Mouse (Mus musculus) heart, embryonic 13.5 days (tissue): ENCODE results near the gene Sptssa. TPM values are rescaled to one million over a fixed set of nuclear protein-coding genes. Genes with fewer than 3 reads are reported as not detected.
A peak's percentile ranks its signal among the peaks of the same experiment; 100 is the strongest.

ENCODE experiments used
- ATAC-seq: fragments of 200-750 bp; cut with Nextera tagmentation; 2 replicates; pipeline ENCODE4 v1.8.0; 2017; ENCODE audit warnings: moderate TSS enrichment; ENCODE audit not compliant: insufficient number of reproducible peaks, low FRiP score, low TSS enrichment; ENCODE audit errors: extremely low read depth
- H3K27ac ChIP-seq: fragments of 300-500 bp; sonication (generic); replicated peaks from 2 replicates; pipeline ENCODE4 v1.5.1; 2015; ENCODE audit warnings: moderate library complexity, mild to moderate bottlenecking, inconsistent platforms
- H3K27me3 ChIP-seq: fragments of 300-500 bp; sonication (generic); replicated peaks from 2 replicates; pipeline ENCODE4 v1.6.1; 2015; ENCODE audit warnings: mild to moderate bottlenecking, inconsistent platforms
- H3K36me3 ChIP-seq: fragments of 300-500 bp; sonication (generic); 2 replicates; pipeline ENCODE4 v1.6.1; 2015; ENCODE audit warnings: mild to moderate bottlenecking, inconsistent platforms
- H3K4me1 ChIP-seq: fragments of 300-500 bp; sonication (generic); 2 replicates; pipeline ENCODE4 v1.6.1; 2015; ENCODE audit warnings: inconsistent platforms
- H3K4me2 ChIP-seq: fragments of 300-500 bp; sonication (generic); 2 replicates; pipeline ENCODE4 v1.6.1; 2015; ENCODE audit warnings: inconsistent platforms, mild to moderate bottlenecking, moderate library complexity
- H3K4me3 ChIP-seq: fragments of 300-500 bp; sonication (generic); 2 replicates; pipeline ENCODE4 v1.5.1; 2015; ENCODE audit warnings: moderate library complexity, mild to moderate bottlenecking, inconsistent platforms
- H3K9ac ChIP-seq: fragments of 300-500 bp; sonication (generic); 2 replicates; pipeline ENCODE4 v1.6.1; 2015; ENCODE audit warnings: inconsistent platforms, mild to moderate bottlenecking, moderate library complexity
- H3K9me3 ChIP-seq: fragments of 300-500 bp; sonication (generic); 2 replicates; pipeline ENCODE4 v1.6.1; 2016; ENCODE audit warnings: inconsistent platforms
- WGBS: fragments of 180-500 bp; shearing (Covaris S2); methylation state at CpG from one replicate; pipeline ENCODE4 v1.1.7; 2015; ENCODE audit warnings: mixed read lengths; 5-methylcytosine and 5-hydroxymethylcytosine counted together
- microRNA counts: library from miRNA; unstranded; fragments of <30 nt; microRNA quantifications from one replicate; lab custom pipeline; 2016
- microRNA-seq: library from miRNA; unstranded; fragments of <30 nt; microRNA quantifications from one replicate; pipeline ENCODE4, GENCODE M21; 2016
- polyA plus RNA-seq: library from polyadenylated mRNA; unstranded; fragments of >200 nt; fragmentation: Nextera tagmentation; extraction: Ambion mirVana; gene quantifications from 2 replicates; pipeline ENCODE4 v1.2.1, GENCODE M21; 2015

The Sptssa gene
- polyA plus RNA-seq, 1 experiment from 2014 or later = 125 TPM

DNA sequence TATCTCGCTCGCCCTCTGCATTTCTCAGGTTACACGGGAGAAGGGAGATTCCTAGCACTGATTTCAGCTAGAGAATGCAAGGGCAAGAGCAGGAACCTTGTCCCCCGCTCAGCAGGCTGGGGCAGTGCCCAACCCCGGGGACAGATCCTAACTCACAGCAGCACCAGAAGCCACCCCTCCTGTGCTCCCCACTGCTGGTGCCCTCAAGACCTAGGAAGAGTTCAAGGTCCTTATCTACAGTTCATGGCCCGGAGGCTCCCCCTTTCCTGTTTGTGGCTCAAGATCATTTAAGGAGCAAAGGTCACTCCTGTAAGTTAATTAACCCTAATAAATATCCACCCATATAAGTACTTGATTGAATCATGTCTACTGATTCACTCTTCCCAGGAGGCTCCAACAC is 47.4 kb downstream of the Sptssa start:
- H3K4me2 ChIP-seq = no peak overlapping the region
- no peak overlapping the region for H3K27ac ChIP-seq
- no peaks in the 10 kb centered on the region for H3K36me3 ChIP-seq
- no peaks in the 10 kb centered on the region for H3K9me3 ChIP-seq
- no peak for ATAC-seq
- 0 out of 2 replicates have a peak, but pooled peaks cover 3% of the 10 kb centered on the region for H3K4me1 ChIP-seq
- WGBS = 55% methylated on average over 6 of the region's 6 CpGs
- no peaks in the 10 kb centered on the region for H3K27me3 ChIP-seq
- no peak overlapping the region for H3K4me3 ChIP-seq
- no peak overlapping the region for H3K9ac ChIP-seq

- no peak overlapping the region for H3K9ac ChIP-seq
- no peaks in the 10 kb centered on the region for H3K9me3 ChIP-seq
Observed at GRCm38 (mm10) chr12:54605203-54605602, 51.2 kb downstream of the Sptssa start.

GRCm38 (mm10) chr12:54603542-54604167 is 52.7 kb downstream of the Sptssa start:
- no peaks in the 10 kb centered on the region for H3K9me3 ChIP-seq
- H3K9ac ChIP-seq = no peak overlapping the region
- H3K4me2 ChIP-seq = no peak overlapping the region
- H3K4me3 ChIP-seq = no peak overlapping the region
- no peak overlapping the region for H3K27ac ChIP-seq
- H3K27me3 ChIP-seq = no peaks in the 10 kb centered on the region
- 0 out of 2 replicates have a peak, but pooled peaks cover 3% of the 10 kb centered on the region for H3K4me1 ChIP-seq
- ATAC-seq = no peak
- WGBS = 53% methylated on average over 9 of the region's 9 CpGs
- no peaks in the 10 kb centered on the region for H3K36me3 ChIP-seq

More at GRCm38 (mm10) chr12:54605203-54605602, 51.2 kb downstream of the Sptssa start:
- H3K27ac ChIP-seq = no peak overlapping the region
- H3K4me3 ChIP-seq = no peak overlapping the region
- no peak for ATAC-seq
- no peaks in the 10 kb centered on the region for H3K36me3 ChIP-seq
- WGBS = 70% methylated on average over 3 of the region's 3 CpGs
- H3K27me3 ChIP-seq = no peaks in the 10 kb centered on the region
- 0 out of 2 replicates have a peak, but pooled peaks cover 3% of the 10 kb centered on the region for H3K4me1 ChIP-seq
- no peak overlapping the region for H3K4me2 ChIP-seq

DNA sequence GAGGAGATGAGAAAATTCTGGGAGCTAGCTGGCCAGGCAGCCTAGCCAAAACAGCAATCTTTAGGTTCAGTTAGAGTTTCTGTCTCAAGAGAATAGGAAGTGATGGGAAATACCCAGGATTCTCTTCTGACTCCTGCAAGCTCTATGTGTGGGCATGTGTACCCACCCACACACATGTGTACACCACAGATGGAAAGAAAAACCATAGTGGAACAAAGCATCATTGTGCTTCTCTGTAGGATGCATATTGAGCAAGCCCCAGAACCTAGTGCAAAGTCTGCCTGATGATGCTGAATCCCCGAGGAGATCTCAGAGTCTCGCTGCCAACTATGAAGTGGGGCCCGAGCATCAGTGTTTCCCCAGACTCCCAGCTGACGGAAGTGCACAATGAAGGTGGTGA is 55.9 kb downstream of the Sptssa start:
- H3K36me3 ChIP-seq = no peaks in the 10 kb centered on the region
- H3K4me3 ChIP-seq = no peak overlapping the region
- ATAC-seq = no peak
- H3K9me3 ChIP-seq = no peaks in the 10 kb centered on the region
- no peak overlapping the region for H3K27ac ChIP-seq
- 85% methylated on average over 4 of the region's 4 CpGs for WGBS
- no peak overlapping the region for H3K4me2 ChIP-seq
- H3K9ac ChIP-seq = no peak overlapping the region
- 0 out of 2 replicates have a peak, but pooled peaks cover 3% of the 10 kb centered on the region for H3K4me1 ChIP-seq
- H3K27me3 ChIP-seq = no peaks in the 10 kb centered on the region

- no peaks in the 10 kb centered on the region for H3K27me3 ChIP-seq
- no peak for ATAC-seq
- H3K9me3 ChIP-seq = no peaks in the 10 kb centered on the region
- no peak overlapping the region for H3K4me2 ChIP-seq
- no peak overlapping the region for H3K4me3 ChIP-seq
- 85% methylated on average over 3 of the region's 3 CpGs for WGBS
- H3K4me1 ChIP-seq = no peaks in the 10 kb centered on the region
- H3K27ac ChIP-seq = no peak overlapping the region
- H3K9ac ChIP-seq = no peak overlapping the region
- H3K36me3 ChIP-seq = no peaks in the 10 kb centered on the region
Observed at GRCm38 (mm10) chr12:54598358-54598757, 58.0 kb downstream of the Sptssa start.

DNA sequence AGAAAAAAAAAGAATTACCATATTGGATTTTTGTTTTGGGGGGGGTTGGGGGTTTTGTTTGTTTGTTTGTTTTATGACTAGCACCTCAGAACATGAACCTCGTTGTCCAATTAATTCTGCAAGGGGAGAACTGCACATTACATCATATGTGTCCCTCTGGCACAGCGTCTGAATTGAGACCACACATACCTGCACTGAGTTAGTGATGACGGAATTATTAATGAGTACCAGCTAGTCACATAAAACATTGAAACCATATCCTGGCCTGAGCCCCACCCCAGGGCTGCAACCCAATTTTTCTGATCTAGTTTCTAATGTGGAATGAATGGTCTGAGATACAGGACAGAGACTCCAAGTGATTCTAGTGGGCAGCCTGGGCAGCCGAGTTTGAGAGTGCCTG is 59.7 kb downstream of the Sptssa start:
- no peak overlapping the region for H3K9ac ChIP-seq
- no peaks in the 10 kb centered on the region for H3K36me3 ChIP-seq
- H3K4me2 ChIP-seq = no peak overlapping the region
- H3K27me3 ChIP-seq = no peaks in the 10 kb centered on the region
- no peaks in the 10 kb centered on the region for H3K4me1 ChIP-seq
- H3K4me3 ChIP-seq = no peak overlapping the region
- no peaks in the 10 kb centered on the region for H3K9me3 ChIP-seq
- no peak overlapping the region for H3K27ac ChIP-seq
- no peak for ATAC-seq
- 75% methylated on average over 4 of the region's 4 CpGs for WGBS

MicroRNA genes within 50 kb of the gene (microRNA counts, 519-probe panel; counts per million panel counts)
- 209 counts per million, percentile 61 among the panel's probes with 10 or more counts for microRNA mmu-miR-1892 (lab: Ali Mortazavi, UCI)

Small RNA genes lying within 50 kb of the gene (microRNA-seq; reads per million reads assigned to microRNA genes)
- not detected for gene Mir1892

Other genes with a start within 250 kb of the Sptssa start
- gene Eapp, start 39.3 kb upstream of the Sptssa start, polyA plus RNA-seq = 45.5 and 49.4 TPM in 2 replicates
- 106 and 110 TPM in 2 replicates for gene Snx6, start 139.1 kb upstream of the Sptssa start, polyA plus RNA-seq
- gene Cfl2, start 206.3 kb upstream of the Sptssa start, polyA plus RNA-seq = 416 and 457 TPM in 2 replicates